Mouse (Mus musculus) induced T-regulatory cell, adult 2 months (primary cell): ENCODE data around the gene Stx8.
A peak's percentile ranks its signal among the peaks of the same experiment; 100 is the strongest.

Experiments used
- DNase-seq: peaks from one replicate; pipeline ENCODE4 v3.0.0-alpha.2; 2012; ENCODE audit warnings: low read depth

The Stx8 gene

DNA sequence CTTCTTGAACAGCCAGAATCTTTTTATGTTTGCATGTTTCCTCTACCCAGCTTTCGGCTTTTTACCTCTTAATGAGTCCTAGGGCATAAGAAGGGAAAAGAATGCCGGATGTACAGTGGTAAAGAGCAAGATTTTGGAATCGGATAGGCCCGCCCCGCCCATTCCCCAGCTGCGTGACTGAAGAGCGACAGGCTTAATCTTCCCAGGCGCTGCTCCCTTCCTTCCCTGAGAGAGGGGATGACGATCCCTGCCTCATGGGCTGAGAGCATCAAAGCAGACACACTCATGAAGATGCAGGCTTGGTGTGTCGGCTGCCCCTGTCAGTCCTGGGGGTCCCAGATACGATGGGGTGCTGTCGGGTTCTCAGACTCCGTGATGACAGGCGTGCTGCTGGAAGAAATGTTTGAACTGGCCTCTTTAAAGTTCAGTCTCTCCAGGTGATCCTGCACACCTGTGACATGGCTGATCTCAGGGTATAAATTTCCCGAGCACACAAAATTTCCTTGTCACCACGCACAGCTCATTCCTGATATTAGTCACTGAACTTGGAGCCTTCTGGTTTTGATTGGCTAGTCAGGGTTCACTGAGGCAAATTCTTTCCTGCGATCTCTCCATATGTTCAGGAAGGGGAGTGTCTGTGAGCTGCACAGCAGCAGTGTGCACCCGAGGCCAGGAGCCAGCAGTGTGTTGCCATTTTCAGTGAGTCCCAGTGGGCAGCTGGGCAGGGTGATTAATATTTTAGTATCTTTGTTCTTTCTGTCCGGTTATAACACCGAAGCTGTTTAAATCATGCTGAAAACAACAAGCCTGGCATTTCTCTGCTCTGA, 70.4 kb downstream of the Stx8 start:
- no peak for DNase-seq

DNA sequence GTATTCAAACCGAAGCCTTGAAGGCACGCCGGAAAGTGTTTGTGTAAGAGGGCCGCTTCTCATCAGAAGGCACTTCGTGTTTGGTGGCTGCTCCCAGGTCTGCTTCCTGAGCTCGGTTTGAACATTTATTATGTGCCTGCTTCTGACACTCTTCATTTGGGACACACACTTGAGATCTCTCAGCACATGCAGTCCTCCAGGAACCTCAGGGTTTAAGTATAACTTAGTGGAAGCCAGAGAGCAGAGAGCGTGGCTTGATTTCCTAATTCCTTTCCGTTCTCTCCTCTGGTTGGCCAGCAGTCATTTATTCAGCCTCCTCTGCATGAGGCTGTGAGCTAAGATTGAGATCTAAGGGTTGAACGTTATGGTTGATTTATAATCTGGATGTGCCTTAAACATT, 71.1 kb downstream of the Stx8 start:
- DNase-seq: no peak

DNA sequence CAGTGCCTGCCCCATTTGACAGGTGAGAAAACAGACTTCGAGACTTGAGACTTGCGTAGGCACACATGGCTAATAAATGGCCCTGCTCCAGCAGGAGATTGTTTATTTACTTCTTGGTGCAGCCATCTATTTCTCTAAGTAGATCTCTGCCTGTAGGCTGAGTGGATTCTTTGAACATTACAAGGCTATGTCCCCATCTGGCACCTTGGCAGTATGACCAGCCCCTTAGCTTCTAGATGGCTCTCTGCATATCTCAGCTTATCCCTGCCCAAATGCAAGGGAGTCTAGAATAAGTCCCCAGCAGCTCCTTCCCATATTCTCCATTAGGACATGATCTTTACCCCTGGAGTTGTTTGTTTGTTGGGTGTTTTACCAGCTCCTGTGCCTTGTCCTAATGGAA, 72.1 kb downstream of the Stx8 start:
- DNase-seq: no peak

DNA sequence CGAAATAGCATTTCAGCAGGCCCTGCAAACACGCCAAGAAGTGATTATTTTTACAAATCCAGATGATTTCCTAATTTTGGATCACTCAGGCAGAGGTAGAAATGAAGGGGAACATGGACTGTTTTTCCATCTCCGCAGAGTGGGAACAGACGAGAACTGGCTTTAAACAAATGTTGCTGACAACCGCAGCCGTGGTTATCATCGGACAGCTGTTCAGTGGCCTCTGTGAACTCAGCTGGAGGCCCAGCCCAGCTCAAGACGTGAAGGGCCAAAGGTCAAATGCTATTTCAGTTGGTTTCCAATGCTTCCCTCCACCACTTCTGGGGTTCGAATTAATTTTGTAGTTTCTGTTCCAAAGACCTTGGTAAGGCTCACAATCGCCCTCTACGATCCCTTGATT, 78.2 kb downstream of the Stx8 start:
- DNase-seq: no peak

DNA sequence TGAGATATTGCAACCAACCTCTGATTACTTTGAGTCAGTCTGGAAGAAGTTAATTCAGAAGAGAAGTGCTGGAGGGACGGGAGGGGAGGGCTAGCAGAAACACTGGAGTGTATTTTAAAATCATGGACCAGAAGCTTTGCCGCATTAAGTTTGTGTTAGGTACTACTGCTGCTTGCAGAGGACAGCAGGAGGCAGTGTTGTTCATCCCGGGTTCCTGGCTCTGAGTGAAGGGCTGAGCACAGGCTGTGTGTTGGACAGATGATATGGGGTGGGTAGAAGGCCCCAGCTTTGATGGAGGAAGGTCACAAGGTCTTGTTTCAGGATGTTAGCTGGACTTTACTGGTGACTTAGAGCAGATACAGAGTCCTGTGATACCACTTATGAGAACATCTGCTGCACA, 80.9 kb downstream of the Stx8 start:
- peak; percentile 8 for DNase-seq

DNA sequence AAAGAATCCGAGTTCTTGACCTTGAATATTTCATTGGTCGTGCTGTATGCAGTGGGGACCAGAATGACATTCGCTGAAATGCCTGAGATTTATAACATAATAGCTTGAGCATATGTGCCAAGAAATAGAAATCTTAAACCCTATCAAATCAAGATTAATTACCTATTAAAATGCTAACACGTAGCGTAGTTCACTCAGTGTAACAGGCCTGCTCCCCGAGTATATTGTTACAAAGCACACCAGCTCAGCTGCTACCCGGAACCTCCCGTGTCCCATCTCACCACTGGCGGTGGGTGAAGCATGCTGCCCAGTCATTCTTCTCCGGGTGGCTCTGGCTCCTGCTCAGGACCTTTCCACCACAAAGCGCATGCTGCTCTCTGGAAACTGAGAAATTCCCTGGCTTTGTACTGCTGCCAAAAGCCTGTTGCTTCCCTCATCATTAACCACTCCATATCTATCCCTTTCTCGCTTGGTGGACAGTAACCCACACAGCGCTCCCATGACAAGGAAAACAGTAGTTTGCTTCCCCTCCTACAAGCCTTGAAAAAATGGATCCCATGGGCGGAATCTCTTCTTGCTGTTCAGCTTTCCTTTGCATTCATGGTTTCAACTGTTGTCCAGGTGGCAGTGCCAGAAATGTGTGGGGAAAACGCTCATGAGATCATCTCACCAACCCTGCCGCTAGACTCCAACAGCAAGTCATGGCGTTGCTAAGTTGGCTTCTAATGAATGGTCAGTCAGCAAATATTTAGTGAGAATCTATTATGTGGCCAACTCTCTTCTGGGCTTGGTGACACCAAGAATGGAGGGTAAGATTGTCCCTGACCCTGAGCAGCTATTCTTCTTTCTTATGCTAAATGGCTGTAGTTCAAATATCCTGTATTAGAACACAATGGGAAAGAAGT, 83.5 kb downstream of the Stx8 start:
- no peak for DNase-seq

DNA sequence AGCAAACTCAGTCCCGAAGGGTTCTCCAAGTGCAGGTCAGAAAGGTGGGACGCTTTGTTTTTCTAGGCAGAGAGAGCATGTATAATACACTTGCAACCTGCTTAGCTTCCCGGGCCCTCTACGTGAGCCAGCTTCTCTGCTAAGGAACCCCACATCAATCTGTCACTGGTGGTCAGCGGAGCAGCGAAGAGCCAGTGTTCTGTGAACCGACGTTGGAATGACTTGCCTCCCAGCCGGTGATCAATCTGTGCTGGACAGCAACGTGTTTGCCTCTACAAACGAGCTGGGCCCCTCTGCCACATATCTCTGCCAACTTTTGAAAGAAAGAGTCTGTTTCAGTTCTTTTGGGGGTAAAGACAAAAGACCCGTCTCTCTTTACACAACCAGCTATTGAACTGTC, 84.7 kb downstream of the Stx8 start:
- no peak for DNase-seq

DNA sequence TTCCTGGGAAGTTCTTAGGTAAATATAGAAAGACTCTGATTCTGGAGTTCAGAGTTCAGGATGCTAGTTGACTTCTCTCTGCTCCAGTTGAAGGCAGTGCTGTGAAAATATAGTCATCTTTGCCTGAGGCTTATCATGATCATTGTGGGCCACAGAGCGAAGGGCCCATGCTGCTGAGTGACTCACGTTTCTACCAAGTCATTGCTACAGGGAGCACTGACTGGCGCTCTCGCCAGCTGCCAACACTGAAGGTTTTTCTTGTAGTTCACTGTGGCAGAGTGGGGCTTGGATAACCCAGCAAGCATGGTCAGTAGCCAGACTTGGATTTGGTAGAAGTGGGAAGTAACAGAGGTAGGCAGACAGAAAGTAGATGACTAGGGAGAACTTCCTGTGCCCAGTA, 85.3 kb downstream of the Stx8 start:
- DNase-seq: no peak

DNA sequence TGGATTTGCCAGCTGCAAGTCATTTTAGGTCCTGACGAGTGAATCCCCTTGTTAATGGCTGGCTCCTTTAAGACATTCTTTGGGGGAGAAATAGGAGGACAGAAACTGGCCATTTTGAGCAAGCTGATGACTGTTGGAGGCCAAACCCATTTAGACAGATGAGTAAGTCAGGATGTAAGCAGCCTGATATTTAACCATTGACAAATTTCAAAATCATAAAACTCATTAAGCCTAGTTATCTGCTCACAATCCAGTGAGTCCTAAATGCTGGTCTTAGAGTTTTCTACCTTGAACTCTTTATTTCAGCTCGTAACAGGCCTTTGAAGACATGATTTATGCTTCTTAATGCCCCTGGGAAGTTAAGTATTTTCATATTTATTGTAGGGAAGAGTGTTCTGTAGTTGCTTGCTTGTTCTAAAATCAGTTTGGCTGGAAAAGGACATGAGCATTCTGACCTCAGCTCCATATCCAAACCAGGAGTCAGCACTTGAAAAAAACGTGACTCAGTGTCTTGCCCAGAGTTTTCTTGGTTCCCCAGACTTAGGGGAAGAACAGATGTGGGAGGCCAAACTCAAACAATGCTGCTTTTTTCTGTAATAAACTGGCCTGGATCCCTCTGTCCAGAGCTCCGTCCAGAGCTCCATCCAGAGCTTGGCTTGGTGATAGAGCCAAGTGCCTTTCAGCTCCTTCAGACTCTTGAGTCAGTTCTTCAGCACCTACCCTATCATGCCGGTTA, 92.6 kb downstream of the Stx8 start:
- DNase-seq: no peak

DNA sequence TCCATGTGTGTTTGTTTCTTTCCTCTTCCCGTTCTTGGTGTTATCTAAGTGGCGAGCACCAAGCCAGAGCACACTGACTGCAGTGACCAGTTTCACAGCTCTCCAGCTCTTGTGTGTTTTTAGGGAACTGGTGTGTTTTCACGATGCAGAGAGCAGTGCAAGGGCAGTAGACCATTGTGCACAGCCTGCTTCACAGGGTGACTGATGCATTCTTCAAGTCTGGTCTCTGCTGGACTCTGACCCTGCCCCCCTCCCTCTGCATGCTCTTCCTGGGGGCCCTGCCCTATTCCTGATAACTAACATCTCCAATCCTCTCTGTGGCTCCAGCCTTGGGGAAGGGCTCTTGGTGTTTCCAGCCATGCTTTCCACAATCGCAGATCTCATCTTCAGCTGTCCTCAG, 94.7 kb downstream of the Stx8 start:
- DNase-seq: no peak

DNA sequence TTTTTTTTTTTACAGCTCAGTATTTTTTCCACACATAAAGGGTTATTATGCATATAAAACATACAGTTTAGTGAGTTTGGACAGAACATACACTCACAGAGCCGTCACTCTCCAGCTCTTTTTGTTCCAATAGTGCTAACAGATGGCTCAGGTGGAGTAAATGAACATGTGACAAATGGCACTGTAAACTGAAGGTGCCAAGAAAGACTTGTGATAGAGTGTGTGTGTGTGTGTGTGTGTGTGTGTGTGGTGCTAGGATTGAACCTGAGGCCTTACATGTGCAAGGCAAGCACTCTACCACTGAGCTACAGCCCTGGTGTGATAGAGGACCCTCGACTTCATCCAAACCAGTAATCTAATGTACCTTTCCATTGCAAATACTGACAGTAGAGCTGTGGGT, 96.1 kb downstream of the Stx8 start:
- DNase-seq: no peak

DNA sequence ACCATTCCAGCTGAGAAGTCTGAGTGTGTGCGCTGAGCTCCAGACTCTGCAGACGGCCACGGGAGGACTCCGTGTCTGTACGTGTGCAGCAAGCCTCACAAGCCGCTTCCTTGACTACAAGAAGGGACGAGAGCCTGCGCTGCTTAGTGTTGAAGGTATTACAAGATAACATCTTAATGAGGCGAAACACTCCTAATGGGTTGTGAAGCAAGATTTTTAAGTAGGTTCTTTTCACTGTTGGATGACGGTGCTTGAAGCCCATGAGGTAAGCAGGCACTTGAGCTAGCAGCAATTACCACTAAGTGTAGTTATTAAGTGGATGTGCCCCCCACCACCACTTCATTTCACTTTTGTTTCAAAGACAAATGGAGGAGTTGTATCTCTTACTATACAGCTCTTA, 101.8 kb downstream of the Stx8 start:
- DNase-seq: no peak

DNA sequence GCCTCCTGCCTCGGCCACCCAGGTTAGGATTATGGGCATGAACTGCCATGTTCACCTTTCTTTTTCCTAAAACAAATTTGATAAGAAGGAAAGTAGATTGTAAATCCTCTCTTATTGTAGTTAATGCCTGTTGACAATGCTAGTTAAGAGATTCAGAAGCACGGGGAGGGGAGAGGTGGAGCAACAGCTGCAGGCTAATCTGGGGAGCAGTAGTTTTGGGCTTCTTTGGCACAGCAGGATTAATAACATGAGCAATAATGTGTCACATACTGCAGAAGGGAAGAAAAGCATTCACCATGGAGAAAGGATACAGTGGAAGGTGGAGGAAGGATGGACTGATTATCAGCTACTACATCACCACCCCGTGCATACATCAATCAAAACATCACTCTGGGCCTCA, 104.1 kb downstream of the Stx8 start:
- DNase-seq: no peak

DNA sequence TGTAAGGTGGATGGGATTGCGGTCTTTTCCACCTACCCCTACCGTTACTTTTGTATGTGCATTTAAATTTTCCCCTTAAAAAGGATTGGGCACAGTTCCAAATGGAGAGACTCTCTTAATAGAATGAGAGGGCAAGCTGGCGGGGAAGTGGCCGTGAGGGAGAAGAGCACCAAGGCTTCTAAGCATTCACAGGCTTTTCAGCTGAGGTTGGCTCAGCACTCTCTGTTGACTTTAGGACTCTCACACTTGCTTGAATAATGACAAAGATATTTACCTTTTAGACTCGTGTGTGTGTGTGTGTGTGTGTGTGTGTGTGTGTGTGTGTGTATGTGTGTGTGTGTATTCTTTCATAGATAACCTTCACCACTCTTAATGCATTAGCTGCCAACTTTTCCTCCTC, 105.8 kb downstream of the Stx8 start:
- no peak for DNase-seq

DNA sequence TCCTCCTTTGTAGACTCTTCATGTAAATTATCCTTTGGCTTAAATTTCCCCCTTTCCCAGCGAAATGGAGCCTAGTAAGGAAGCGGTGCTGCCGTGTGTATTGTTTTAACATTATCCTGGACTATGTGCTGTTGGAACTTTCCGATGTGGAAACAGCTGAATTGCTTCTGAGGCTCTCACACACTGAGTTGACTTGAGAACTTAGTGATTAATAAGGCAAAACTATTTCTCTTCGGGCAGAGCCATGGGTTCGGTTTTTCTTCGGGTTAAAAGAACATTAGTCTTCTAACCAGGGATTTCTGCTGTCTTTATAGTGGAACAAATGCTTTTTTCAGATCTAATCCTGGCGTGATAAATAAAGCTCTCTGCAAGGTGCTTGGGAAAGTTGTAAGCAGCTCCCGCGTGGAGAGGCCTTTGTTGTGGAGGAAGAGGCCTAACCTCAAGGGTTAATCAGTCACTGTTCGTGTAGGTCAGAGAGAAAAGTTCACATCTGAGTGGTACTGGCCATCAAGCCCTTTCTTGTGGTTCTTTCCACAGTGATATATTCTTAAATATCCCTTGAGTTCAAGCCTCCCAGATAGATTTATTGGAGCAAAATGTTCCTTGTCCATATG, 106.7 kb downstream of the Stx8 start:
- no peak for DNase-seq

DNA sequence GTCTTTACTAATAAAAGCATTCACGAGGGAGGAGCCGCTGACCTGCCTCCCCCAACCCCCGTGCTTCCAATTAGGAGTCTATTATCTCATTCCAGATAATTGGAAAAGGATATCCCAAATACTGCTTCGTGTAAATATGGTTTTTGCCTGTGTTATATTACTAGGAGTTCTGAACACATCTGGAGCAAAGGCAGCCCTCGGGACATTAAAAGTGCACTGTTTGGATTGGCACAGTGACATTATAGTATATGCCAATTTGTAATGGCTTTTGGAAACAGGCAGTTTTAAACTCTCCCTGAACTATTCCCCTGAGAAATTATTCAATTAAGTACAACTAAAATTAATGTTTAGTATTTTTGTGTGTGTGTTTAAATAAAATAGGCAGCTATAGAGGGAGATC, 108.7 kb downstream of the Stx8 start:
- no peak for DNase-seq

DNA sequence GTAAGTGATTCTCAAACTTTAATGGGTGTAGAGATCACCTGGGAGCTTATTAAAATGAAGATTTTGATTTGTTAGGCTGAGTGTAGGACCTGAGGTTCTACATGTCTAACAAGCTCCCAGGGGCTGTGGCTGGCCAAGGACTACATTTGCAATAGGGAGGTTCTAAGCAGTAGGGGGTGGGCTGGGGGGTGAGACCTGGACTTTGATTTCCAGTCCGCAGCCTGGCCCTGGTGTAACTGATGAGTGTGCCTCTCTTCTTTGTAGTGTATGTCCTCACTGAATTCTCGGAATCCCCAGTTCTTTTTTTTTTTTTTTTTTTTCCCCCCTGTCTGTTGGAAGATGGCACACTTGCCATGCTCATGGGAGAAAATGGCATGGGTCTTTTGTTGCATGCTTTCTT, 109.3 kb downstream of the Stx8 start:
- DNase-seq: no peak

DNA sequence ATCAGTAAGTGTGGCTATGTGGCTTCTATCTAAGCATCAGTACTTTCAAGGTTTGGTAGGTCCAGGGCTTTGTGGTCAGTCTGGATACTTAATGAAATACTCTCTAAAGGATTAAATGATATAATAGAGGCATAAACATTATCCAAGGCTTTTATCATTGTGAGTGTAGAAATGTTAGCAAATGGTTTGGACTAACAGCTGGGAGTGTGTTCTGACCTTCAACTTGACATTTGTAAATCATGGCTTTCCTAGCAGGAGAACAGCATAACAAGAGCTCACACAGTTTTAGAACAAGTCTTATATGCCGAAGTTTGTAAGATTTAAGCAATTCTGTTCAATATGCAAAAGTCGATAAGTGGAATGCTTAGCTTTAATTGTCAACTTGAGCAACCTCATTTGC, 113.8 kb downstream of the Stx8 start:
- DNase-seq: no peak

DNA sequence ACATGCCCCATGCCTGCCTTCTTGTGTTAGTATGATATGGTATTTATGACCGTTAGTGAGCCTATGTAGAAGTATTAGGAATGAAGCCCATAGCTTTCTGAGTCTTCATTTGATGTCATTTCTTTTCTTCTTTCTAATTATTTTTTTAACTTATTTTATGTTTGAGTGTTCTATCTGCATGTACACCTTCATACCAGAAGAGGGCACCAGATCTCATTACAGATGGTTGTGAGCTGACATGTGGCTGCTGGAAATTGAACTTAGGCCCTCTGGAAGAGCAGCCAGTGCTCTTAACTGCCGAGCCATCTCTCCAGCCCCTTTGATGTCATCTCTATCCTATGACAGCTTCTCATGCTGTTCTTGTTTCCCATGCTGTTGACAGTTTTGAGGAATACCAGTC, 115.0 kb downstream of the Stx8 start:
- DNase-seq: peak; percentile 25

DNA sequence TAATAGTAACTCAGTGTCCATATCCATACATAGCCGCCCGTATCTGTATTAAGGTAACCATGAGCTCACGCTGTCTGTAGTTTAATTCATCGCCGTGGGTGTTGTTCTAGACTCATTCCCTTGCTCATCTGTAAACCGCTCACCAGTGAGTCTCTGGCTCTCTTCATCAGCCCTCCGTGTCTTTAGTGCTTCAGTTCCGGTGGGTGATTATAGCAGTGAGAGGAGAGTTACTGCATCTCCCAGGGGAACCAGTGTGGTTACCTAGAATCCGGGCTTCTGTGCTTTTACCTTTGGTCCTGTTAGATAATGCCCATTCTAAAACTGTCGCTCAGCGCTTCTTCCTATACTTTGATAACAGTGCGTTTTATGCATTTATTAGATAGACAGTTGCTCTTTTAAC, 116.8 kb downstream of the Stx8 start:
- no peak for DNase-seq

DNA sequence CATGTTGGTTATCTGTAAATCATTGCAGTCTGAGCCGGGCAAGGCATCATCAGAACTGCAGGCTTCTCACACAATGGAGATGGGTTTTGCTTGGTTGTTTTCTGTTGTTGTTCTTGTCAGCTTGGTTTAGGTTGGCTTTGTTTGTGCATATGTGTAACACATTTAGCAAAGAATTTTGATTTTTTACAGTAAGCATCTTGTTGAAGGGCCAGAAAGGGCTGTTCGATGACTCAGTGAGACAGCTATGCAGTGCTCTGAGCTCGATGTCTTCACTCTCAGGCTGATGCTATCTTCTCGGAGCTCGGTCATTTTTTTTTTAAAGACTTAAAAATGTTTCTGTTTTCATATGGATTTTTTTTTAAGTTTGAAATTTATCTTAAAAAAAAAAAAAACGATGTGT, 117.6 kb downstream of the Stx8 start:
- no peak for DNase-seq

DNA sequence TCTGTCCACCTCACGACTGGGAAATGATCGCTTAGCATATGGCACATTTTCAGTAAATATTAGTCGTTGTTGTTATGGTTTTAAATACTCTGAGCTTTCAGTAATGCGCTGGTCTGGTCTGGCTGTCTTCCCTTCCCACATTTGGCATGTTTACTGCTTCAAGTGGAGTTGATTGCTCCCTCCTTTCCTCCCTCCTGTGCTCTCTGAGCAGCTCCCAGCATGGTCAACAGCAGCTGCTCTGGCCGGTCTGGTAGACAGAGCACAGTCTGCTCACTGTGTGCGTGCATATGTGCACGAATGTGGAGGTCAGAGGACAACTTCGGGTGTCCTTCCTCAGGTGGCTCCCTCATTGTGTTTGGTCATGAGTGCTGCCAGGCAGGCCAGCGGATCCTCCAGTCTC, 120.2 kb downstream of the Stx8 start:
- DNase-seq: no peak
